Mouse (Mus musculus): ENCODE measurements around the gene Il13ra1. TPM values are rescaled to one million over a fixed set of nuclear protein-coding genes. Genes with fewer than 3 reads are reported as not detected.

Gene Il13ra1
- 3.3 and 8.5 TPM in 2 replicates for polyA plus RNA-seq (2014; fragmentation: Nextera tagmentation; extraction: Ambion mirVana)

DNA sequence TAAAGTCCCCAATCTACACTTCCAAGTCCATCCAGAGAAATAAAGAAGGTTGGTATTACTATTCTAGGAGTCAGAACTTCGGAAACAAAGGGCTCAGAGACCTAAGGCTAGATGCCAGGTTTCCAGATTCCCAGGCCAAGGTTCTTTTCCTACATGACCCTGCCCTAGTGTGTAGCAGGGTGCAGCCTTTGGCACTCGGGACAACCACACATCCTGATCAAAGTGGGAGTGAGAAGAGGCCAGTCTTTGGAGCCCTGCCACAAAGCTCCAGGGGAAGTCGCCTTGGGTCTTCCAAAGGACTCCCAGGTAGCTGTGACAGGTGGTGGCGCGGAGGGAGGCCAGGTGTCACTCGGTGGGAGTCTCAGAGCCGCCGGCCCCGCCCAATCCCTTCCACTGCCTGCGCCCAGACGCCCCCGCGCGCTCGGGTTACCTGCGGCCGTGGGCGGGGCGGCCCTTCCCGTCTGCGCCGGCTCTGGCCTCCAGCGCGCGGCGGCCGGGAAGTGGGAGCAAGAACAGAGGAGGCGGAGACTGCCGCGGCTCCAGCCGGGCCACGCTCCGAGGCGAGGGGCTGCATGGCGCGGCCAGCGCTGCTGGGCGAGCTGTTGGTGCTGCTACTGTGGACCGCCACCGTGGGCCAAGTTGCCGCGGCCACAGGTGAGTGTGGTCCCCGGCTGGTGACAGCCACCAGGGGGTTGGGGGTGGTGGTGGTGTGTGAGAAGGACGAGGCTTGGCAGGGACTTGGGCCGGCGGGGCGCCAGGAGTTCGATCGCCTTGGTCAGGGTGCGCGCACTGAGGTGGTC is at the start of gene Il13ra1:
TSS of gene Il13ra1 (plus strand) at position 489 of the 800 bp plus-strand sequence.
- peak within 1 kb of the TSS; percentile 51 for H3K9ac ChIP-seq (replicated peaks; ENCODE audit: low read length)
- H3K4me3 ChIP-seq (replicated peaks; ENCODE audit: low read depth, low read length), result peak within 1 kb of the TSS; percentile 46
- H3K9me3 ChIP-seq (ENCODE audit: control insufficient read depth, low read length), result no peaks in the 10 kb centered on the region
- no peak within 1 kb of the TSS for H3K27ac ChIP-seq (replicated peaks; ENCODE audit: low read depth, low read length)
- DNase-seq, result peak; percentile 60
- no peaks in the 10 kb centered on the region for H3K4me1 ChIP-seq (ENCODE audit: control insufficient read depth, insufficient read depth, low read length)
- 26% methylated on average over 51 of the region's 51 CpGs for WGBS
- H3K27me3 ChIP-seq (ENCODE audit: control insufficient read depth, insufficient read depth, low read length), result no peaks in the 10 kb centered on the region
- peak; percentile 67 for ATAC-seq (ENCODE audit: low FRiP score, low TSS enrichment)
- H3K4me2 ChIP-seq (ENCODE audit: low read length), result peak within 1 kb of the TSS; percentile 67
- no peaks in the 10 kb centered on the region for H3K36me3 ChIP-seq (ENCODE audit: control insufficient read depth, insufficient read depth, low read length)

DNA sequence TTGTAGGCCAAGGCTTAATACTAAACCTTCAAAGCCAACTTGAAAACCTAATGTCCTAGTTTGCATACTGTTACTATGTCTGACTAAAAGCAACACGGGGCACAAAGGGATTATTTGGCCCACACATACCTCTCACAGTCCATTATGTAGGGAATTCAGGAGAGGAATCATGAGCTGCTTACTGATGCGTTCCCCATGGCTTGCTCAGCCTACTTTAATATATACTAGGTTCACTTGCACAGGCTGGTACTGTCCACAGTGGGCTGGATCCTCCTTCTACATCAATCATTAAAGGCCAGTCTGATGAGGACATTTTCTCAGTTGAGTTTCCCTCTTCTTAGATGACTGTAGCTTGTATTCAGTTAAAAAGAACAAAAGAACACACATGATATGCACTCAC is 37.9 kb upstream of the Il13ra1 start:
- 35% methylated on average over 2 of the region's 2 CpGs for WGBS
- no peak overlapping the region for H3K4me3 ChIP-seq (replicated peaks; ENCODE audit: low read depth, low read length)
- no peaks in the 10 kb centered on the region for H3K4me1 ChIP-seq (ENCODE audit: control insufficient read depth, insufficient read depth, low read length)
- no peaks in the 10 kb centered on the region for H3K9me3 ChIP-seq (ENCODE audit: control insufficient read depth, low read length)
- ATAC-seq (ENCODE audit: low FRiP score, low TSS enrichment) (no peak), DNase-seq (peak; percentile 2)
- H3K27ac ChIP-seq (replicated peaks; ENCODE audit: low read depth, low read length), result no peak overlapping the region
- no peaks in the 10 kb centered on the region for H3K27me3 ChIP-seq (ENCODE audit: control insufficient read depth, insufficient read depth, low read length)
- no peak overlapping the region for H3K9ac ChIP-seq (replicated peaks; ENCODE audit: low read length)
- no peak overlapping the region for H3K4me2 ChIP-seq (ENCODE audit: low read length)
- H3K36me3 ChIP-seq (ENCODE audit: control insufficient read depth, insufficient read depth, low read length), result no peaks in the 10 kb centered on the region

DNA sequence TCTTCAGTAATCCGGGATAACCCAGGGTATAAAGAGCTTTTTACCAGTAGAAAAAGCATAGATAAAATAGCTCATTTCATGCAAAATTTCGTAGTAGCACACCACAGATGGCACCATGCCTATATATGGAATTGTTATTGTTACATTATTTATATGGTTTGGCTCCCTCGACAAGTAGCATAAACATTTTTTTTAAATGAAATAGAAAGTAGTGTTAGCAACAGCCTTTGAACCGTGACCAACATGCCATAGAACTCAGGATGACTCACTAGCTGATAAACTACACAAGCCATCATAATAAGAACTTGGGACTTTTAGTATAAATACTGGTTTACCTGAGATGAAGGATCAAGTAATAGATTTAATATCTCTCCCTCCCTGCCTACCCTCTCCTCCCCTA is 34.7 kb upstream of the Il13ra1 start:
- Histone ChIP-seq H3K4me1 (ENCODE audit: control insufficient read depth, insufficient read depth, low read length) (no peaks in the 10 kb centered on the region), H3K4me3 (replicated peaks; ENCODE audit: low read depth, low read length) (no peak overlapping the region), H3K36me3 (ENCODE audit: control insufficient read depth, insufficient read depth, low read length) (no peaks in the 10 kb centered on the region), H3K4me2 (ENCODE audit: low read length) (no peak overlapping the region), H3K27me3 (ENCODE audit: control insufficient read depth, insufficient read depth, low read length) (no peaks in the 10 kb centered on the region), H3K9ac (replicated peaks; ENCODE audit: low read length) (no peak overlapping the region), H3K27ac (replicated peaks; ENCODE audit: low read depth, low read length) (no peak overlapping the region), H3K9me3 (ENCODE audit: control insufficient read depth, low read length) (no peaks in the 10 kb centered on the region)
- WGBS, result 82% methylated on average over 4 of the region's 4 CpGs
- DNase-seq (no peak), ATAC-seq (ENCODE audit: low FRiP score, low TSS enrichment) (no peak)

DNA sequence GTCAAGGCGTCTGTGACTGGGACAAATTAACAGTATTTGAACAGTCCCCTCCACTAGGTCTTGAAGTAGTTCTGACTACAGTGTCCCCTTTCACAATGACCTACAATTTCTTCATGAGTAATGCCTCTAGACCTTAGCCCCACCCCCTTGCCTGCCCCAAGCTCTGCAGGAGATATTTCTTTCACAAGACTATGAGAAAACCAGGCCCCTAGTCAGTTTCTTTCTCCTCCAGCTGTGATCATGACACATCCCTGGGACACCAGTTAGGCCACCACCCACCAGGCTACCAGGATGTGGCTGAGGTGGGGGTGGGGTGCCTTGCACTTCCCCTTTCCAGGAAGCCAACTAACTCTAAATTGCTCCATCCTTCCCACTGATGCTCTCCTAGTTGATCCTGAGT is 29.0 kb upstream of the Il13ra1 start:
- Histone ChIP-seq H3K9me3 (ENCODE audit: control insufficient read depth, low read length) (no peaks in the 10 kb centered on the region), H3K27ac (replicated peaks; ENCODE audit: low read depth, low read length) (no peak overlapping the region), H3K27me3 (ENCODE audit: control insufficient read depth, insufficient read depth, low read length) (no peaks in the 10 kb centered on the region), H3K4me2 (ENCODE audit: low read length) (no peak overlapping the region), H3K9ac (replicated peaks; ENCODE audit: low read length) (no peak overlapping the region), H3K4me1 (ENCODE audit: control insufficient read depth, insufficient read depth, low read length) (no peaks in the 10 kb centered on the region), H3K36me3 (ENCODE audit: control insufficient read depth, insufficient read depth, low read length) (no peaks in the 10 kb centered on the region), H3K4me3 (replicated peaks; ENCODE audit: low read depth, low read length) (no peak overlapping the region)
- WGBS, result 88% methylated on average over 1 of the region's 1 CpGs
- no peak for ATAC-seq (ENCODE audit: low FRiP score, low TSS enrichment)
- no peak for DNase-seq

DNA sequence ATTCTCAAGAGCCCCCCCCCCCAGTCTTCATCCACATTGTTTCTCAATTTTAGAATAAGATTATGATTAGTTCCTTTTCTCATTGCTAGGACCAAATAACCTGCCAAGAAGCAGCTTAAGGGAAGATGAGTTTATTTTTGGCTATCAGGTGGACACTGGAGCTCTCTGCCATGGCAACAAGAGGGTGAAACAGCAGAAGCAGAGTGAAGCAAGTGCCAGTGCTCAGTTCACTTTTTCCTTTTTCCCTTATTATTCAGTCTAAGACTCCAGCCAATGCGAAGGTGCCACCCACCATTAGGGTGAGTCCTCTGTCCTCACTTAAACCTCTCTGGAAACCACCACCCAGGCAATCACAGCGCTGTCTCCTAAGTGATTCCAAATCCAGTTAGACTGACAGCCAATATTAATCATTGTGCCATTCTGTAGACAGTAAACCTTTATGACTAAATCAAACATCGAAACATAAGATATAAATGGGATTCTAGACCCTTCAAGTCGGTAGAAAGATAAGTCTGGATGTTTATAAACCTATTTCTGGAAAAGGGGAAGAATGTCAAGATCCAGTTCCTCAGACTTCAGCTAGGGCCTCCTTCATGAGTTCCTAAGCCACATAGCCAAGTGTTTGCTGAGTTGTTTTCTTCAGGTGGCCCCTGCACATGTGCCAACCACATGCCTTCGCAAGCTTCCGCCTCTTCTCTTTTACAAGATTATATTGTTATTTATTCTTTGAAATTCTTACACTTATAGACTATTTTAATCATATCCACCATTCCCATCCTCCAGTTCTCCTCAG is 23.2 kb upstream of the Il13ra1 start:
- ATAC-seq (ENCODE audit: low FRiP score, low TSS enrichment) (no peak), DNase-seq (no peak)
- H3K9me3 ChIP-seq (ENCODE audit: control insufficient read depth, low read length), result no peaks in the 10 kb centered on the region
- no peak overlapping the region for H3K9ac ChIP-seq (replicated peaks; ENCODE audit: low read length)
- 89% methylated on average over 6 of the region's 6 CpGs for WGBS
- no peaks in the 10 kb centered on the region for H3K4me1 ChIP-seq (ENCODE audit: control insufficient read depth, insufficient read depth, low read length)
- no peak overlapping the region for H3K4me3 ChIP-seq (replicated peaks; ENCODE audit: low read depth, low read length)
- no peaks in the 10 kb centered on the region for H3K36me3 ChIP-seq (ENCODE audit: control insufficient read depth, insufficient read depth, low read length)
- H3K4me2 ChIP-seq (ENCODE audit: low read length), result no peak overlapping the region
- H3K27ac ChIP-seq (replicated peaks; ENCODE audit: low read depth, low read length), result no peak overlapping the region
- H3K27me3 ChIP-seq (ENCODE audit: control insufficient read depth, insufficient read depth, low read length), result no peaks in the 10 kb centered on the region

DNA sequence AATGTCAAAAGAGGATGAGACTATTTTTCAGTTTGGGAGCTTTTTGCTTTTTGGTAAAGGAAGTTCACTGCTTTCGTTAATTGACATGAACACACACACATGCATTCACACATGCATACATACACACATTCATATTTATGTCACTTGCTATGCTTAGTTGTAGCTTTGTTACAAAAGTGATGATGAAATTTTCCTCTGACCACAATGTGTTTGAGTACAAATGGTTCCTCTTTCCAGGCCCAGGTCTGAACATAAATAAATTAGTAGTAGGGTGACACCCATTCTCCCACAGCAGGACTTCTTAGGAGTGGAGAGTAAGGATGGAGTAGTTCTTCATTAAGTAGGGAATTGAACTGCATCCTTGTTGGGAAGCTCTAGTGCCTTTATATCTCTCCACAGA is 11.0 kb upstream of the Il13ra1 start:
- ATAC-seq (ENCODE audit: low FRiP score, low TSS enrichment), result no peak
- no peaks in the 10 kb centered on the region for H3K9me3 ChIP-seq (ENCODE audit: control insufficient read depth, low read length)
- 85% methylated on average over 1 of the region's 1 CpGs for WGBS

DNA sequence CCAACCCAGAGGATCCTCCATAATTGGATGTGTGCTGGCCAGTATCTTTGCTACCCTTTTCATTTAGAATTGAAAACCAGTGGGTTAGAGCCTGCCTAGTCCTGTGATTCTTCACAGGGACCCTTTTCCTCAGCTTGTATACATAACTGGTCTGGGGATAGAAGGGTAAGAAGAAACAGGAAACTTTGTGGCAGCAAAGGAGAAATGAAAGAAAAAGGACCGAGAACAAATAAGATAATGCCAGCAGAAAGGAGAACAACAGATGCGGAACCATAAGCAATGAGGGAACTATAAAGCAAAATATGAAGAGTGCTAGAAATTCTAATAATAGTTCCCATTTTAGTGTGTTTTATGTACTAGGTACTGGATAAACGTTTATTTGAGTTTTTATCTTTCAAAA is 10.6 kb upstream of the Il13ra1 start:
- Histone ChIP-seq H3K27me3 (ENCODE audit: control insufficient read depth, insufficient read depth, low read length) (no peaks in the 10 kb centered on the region), H3K36me3 (ENCODE audit: control insufficient read depth, insufficient read depth, low read length) (no peaks in the 10 kb centered on the region), H3K9ac (replicated peaks; ENCODE audit: low read length) (no peak overlapping the region), H3K27ac (replicated peaks; ENCODE audit: low read depth, low read length) (no peak overlapping the region), H3K4me3 (replicated peaks; ENCODE audit: low read depth, low read length) (no peak overlapping the region), H3K9me3 (ENCODE audit: control insufficient read depth, low read length) (no peaks in the 10 kb centered on the region), H3K4me2 (ENCODE audit: low read length) (no peak overlapping the region), H3K4me1 (ENCODE audit: control insufficient read depth, insufficient read depth, low read length) (no peaks in the 10 kb centered on the region)
- 80% methylated on average over 3 of the region's 3 CpGs for WGBS
- DNase-seq, result no peak
- ATAC-seq (ENCODE audit: low FRiP score, low TSS enrichment), result no peak

More for the DNA sequence above, 11.0 kb upstream of the Il13ra1 start:
- Histone ChIP-seq H3K27me3 (ENCODE audit: control insufficient read depth, insufficient read depth, low read length) (no peaks in the 10 kb centered on the region), H3K27ac (replicated peaks; ENCODE audit: low read depth, low read length) (no peak overlapping the region), H3K4me3 (replicated peaks; ENCODE audit: low read depth, low read length) (no peak overlapping the region), H3K36me3 (ENCODE audit: control insufficient read depth, insufficient read depth, low read length) (no peaks in the 10 kb centered on the region), H3K9ac (replicated peaks; ENCODE audit: low read length) (no peak overlapping the region), H3K4me1 (ENCODE audit: control insufficient read depth, insufficient read depth, low read length) (no peaks in the 10 kb centered on the region), H3K4me2 (ENCODE audit: low read length) (no peak overlapping the region)
- DNase-seq, result no peak

DNA sequence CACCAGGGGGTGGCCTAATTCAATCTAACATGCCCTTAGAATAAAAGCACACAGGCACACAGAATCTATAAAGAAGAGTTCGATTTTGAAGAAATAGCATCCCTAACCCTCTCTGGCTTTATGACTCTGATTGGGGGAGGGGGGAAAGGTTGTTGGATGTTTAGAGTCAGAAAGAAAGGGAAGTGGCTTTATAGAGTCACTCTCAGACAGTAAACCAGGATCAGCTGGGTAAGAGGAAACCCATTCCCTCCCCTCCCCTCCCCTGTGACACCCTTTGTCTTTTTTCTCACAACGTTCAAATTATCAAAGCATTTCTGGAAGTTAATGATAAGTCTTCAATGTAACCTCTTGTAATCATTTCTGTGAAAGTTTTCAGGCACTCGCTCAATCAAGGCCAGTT is 3.3 kb upstream of the Il13ra1 start:
- DNase-seq, result no peak
- H3K27me3 ChIP-seq (ENCODE audit: control insufficient read depth, insufficient read depth, low read length), result no peaks in the 10 kb centered on the region
- no peak overlapping the region for H3K4me2 ChIP-seq (ENCODE audit: low read length)
- H3K36me3 ChIP-seq (ENCODE audit: control insufficient read depth, insufficient read depth, low read length), result no peaks in the 10 kb centered on the region
- H3K27ac ChIP-seq (replicated peaks; ENCODE audit: low read depth, low read length), result no peak overlapping the region
- H3K9ac ChIP-seq (replicated peaks; ENCODE audit: low read length), result no peak overlapping the region
- no peak overlapping the region for H3K4me3 ChIP-seq (replicated peaks; ENCODE audit: low read depth, low read length)
- H3K9me3 ChIP-seq (ENCODE audit: control insufficient read depth, low read length), result no peaks in the 10 kb centered on the region
- WGBS, result 51% methylated on average over 3 of the region's 3 CpGs
- H3K4me1 ChIP-seq (ENCODE audit: control insufficient read depth, insufficient read depth, low read length), result no peaks in the 10 kb centered on the region
- no peak for ATAC-seq (ENCODE audit: low FRiP score, low TSS enrichment)

DNA sequence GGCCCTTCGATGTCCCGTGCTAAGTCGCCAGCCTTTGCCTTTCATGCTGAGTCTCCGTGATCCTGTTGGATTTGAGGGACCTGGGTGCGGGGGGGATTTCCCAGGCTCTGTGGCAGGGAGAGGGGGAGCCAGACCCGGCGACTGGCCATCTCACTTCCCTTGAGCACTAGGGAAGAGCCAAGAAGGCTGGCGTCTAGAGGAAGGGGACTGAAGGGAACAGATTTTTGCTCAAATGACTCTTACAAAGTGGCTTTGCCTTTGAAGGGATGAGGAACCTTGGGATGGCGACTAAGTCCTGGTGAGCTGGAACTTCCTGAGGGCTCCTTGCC is 476 bp downstream of the Il13ra1 start:
- DNase-seq (no peak), ATAC-seq (ENCODE audit: low FRiP score, low TSS enrichment) (no peak; the same call in 1 of the 2 replicates)
- WGBS, result 18% methylated on average over 9 of the region's 9 CpGs
- Histone ChIP-seq H3K27me3 (ENCODE audit: control insufficient read depth, insufficient read depth, low read length) (no peaks in the 10 kb centered on the region), H3K9ac (replicated peaks; ENCODE audit: low read length) (no peak overlapping the region; the same call in 1 of the 2 replicates), H3K4me3 (replicated peaks; ENCODE audit: low read depth, low read length) (peak overlapping the region; percentile 46), H3K4me2 (ENCODE audit: low read length) (peak overlapping the region; percentile 67), H3K36me3 (ENCODE audit: control insufficient read depth, insufficient read depth, low read length) (no peaks in the 10 kb centered on the region), H3K27ac (replicated peaks; ENCODE audit: low read depth, low read length) (no peak overlapping the region), H3K4me1 (ENCODE audit: control insufficient read depth, insufficient read depth, low read length) (no peaks in the 10 kb centered on the region), H3K9me3 (ENCODE audit: control insufficient read depth, low read length) (no peaks in the 10 kb centered on the region)
